Mouse (Mus musculus) spleen, postnatal 10 days (tissue): ENCODE results near the gene Mief2.
A peak's percentile ranks its signal among the peaks of the same experiment; 100 is the strongest.

ENCODE experiments used
- DNase-seq, 2 experiments: peaks; one replicate each; pipeline ENCODE4 v3.0.0; 2021 to 2022; ENCODE audit warnings: low spot score in 2 of 2

Gene Mief2

GRCm38 (mm10) chr11:60719263-60719662, 8.9 kb upstream of the Mief2 start:
- no peak for DNase-seq

- peak; percentile 88 to 91 for DNase-seq
Measured at GRCm38 (mm10) chr11:60726601-60727391, 1.4 kb upstream of the Mief2 start, which contains the start of gene Flii. TSS of gene Flii (minus strand) at chr11:60727263.

- no peak for DNase-seq
Measured at GRCm38 (mm10) chr11:60727392-60728140, 632 bp upstream of the Mief2 start.

GRCm38 (mm10) chr11:60729217-60729641, 1.0 kb downstream of the Mief2 start:
- DNase-seq: no peak

- DNase-seq: no peak
Measured at GRCm38 (mm10) chr11:60730169-60730568, 2.0 kb downstream of the Mief2 start.

- no peak for DNase-seq
Measured at GRCm38 (mm10) chr11:60731251-60731650, 3.1 kb downstream of the Mief2 start.

- no peak for DNase-seq
Measured at GRCm38 (mm10) chr11:60734206-60734605, 6.0 kb downstream of the Mief2 start.

- DNase-seq: no peak
Measured at GRCm38 (mm10) chr11:60735191-60735590, 7.0 kb downstream of the Mief2 start.

GRCm38 (mm10) chr11:60736491-60736890, 8.3 kb downstream of the Mief2 start:
- no peak for DNase-seq

- DNase-seq: no peak
Measured at GRCm38 (mm10) chr11:60737450-60737849, 9.3 kb downstream of the Mief2 start.

- no peak for DNase-seq
Measured at GRCm38 (mm10) chr11:60740321-60740720, 12.1 kb downstream of the Mief2 start.

- no peak for DNase-seq
Measured at GRCm38 (mm10) chr11:60755570-60755969, 27.4 kb downstream of the Mief2 start.

- no peak for DNase-seq
Measured at GRCm38 (mm10) chr11:60761681-60762080, 33.5 kb downstream of the Mief2 start.

- no peak for DNase-seq
Measured at GRCm38 (mm10) chr11:60766969-60767368, 38.8 kb downstream of the Mief2 start.

GRCm38 (mm10) chr11:60769322-60769721, 41.1 kb downstream of the Mief2 start:
- no peak for DNase-seq

- DNase-seq: no peak
Measured at GRCm38 (mm10) chr11:60770776-60771175, 42.6 kb downstream of the Mief2 start.

- no peak for DNase-seq
Measured at GRCm38 (mm10) chr11:60772161-60772560, 44.0 kb downstream of the Mief2 start.

GRCm38 (mm10) chr11:60774158-60774689, 46.0 kb downstream of the Mief2 start:
- no peak for DNase-seq

- DNase-seq: no peak
Measured at GRCm38 (mm10) chr11:60774841-60775240, 46.6 kb downstream of the Mief2 start.

- no peak for DNase-seq
Measured at GRCm38 (mm10) chr11:60775578-60775977, 47.4 kb downstream of the Mief2 start.

GRCm38 (mm10) chr11:60776107-60776828, 48.1 kb downstream of the Mief2 start:
- no peak for DNase-seq
